Mouse (Mus musculus) testis, adult 10 weeks (tissue): Measurements from ENCODE around the gene Fstl4. TPM values are rescaled to one million over a fixed set of nuclear protein-coding genes. Genes with fewer than 3 reads are reported as not detected.

Source experiments
- polyA plus RNA-seq: library from polyadenylated mRNA; stranded (reverse); fragments of 350-450 nt; fragmentation: Illumina TruSeq; extraction: RNeasy Lipid Tissue Mini Kit (QIAGEN cat#74804); gene quantifications from one replicate; pipeline ENCODE4 v1.2.3, GENCODE M21; 2014; ENCODE audit warnings: low read depth, low replicate concordance

The Fstl4 gene
- polyA plus RNA-seq, result not detected

DNA sequence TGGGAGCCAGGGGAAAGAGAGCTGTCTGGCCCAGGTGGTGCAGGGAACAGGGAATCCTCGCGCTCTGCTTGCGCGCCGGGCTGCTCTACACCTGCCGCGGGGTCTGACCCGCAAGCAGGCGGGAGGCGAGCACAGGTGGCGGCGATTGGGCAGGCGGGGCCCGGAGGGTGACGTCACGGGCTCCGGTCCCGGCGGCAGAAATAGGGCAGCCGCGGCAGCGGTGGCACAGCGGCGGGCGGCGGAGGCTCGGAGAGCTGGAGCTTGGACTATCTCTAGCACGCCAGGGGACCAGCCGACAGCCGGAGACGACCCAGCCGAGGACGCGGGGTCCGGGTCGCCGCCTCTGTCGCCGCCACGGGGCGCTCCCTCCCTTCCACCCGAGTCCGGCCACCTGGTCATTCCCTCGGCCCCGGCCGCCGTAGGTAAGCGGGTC, at the start of gene Fstl4:
Gene Fstl4, plus strand, starts transcription at position 174 of the 433 bp plus-strand sequence.

